Mouse (Mus musculus) neural tube, embryonic 11.5 days (tissue): ENCODE data around the gene Ppp4r1. TPM values are rescaled to one million over a fixed set of nuclear protein-coding genes. Genes with fewer than 3 reads are reported as not detected.
A peak's percentile ranks its signal among the peaks of the same experiment; 100 is the strongest.

Experiments
- ATAC-seq: fragments of 200-750 bp; cut with Nextera tagmentation; 2 replicates; pipeline ENCODE4 v1.8.0; 2017; ENCODE audit warnings: moderate number of reproducible peaks, mild to moderate bottlenecking, moderate TSS enrichment, moderate library complexity; ENCODE audit not compliant: insufficient read depth, low FRiP score, low TSS enrichment
- DNase-seq: peaks from one replicate; pipeline ENCODE4 v3.0.0-alpha.2; 2015; ENCODE audit warnings: low spot score
- H3K27ac ChIP-seq: fragments of 300-500 bp; sonication (generic); 2 replicates; pipeline ENCODE4 v1.5.1; 2014; ENCODE audit warnings: low read depth, mild to moderate bottlenecking, low read length
- H3K27me3 ChIP-seq: fragments of 300-500 bp; sonication (generic); 2 replicates; pipeline ENCODE4 v1.6.1; 2014; ENCODE audit warnings: mild to moderate bottlenecking, low read length, mixed read lengths; ENCODE audit not compliant: control insufficient read depth, insufficient read depth
- H3K36me3 ChIP-seq: fragments of 300-500 bp; sonication (generic); 2 replicates; pipeline ENCODE4 v1.6.1; 2014; ENCODE audit warnings: mild to moderate bottlenecking, low read length, moderate library complexity, mixed read lengths; ENCODE audit not compliant: control insufficient read depth, insufficient read depth
- H3K4me1 ChIP-seq: fragments of 300-500 bp; sonication (generic); 2 replicates; pipeline ENCODE4 v1.6.1; 2014; ENCODE audit warnings: low read length, mixed read lengths; ENCODE audit not compliant: control insufficient read depth, insufficient read depth
- H3K4me2 ChIP-seq: fragments of 300-500 bp; sonication (generic); 2 replicates; pipeline ENCODE4 v1.6.1; 2014; ENCODE audit warnings: low read depth, mild to moderate bottlenecking, moderate library complexity
- H3K4me3 ChIP-seq: fragments of 300-500 bp; sonication (generic); 2 replicates; pipeline ENCODE4 v1.5.1; 2014; ENCODE audit warnings: low read depth, low read length
- H3K9ac ChIP-seq: fragments of 300-500 bp; sonication (generic); 2 replicates; pipeline ENCODE4 v1.6.1; 2014; ENCODE audit warnings: mild to moderate bottlenecking, low read length
- H3K9me3 ChIP-seq: fragments of 300-500 bp; sonication (generic); 2 replicates; pipeline ENCODE4 v1.6.1; 2016; ENCODE audit warnings: low read length; ENCODE audit not compliant: control insufficient read depth
- WGBS: fragments of 180-500 bp; shearing (Covaris S2); extraction: QIAGEN DNeasy Blood & Tissue Kit; methylation state at CpG from one replicate; pipeline ENCODE4 v1.1.7; 2014; 5-methylcytosine and 5-hydroxymethylcytosine counted together
- polyA plus RNA-seq: library from polyadenylated mRNA; unstranded; fragments of >200 nt; fragmentation: Nextera tagmentation; extraction: Ambion mirVana; gene quantifications from 2 replicates; pipeline ENCODE4 v1.2.1, GENCODE M21; 2014

Gene Ppp4r1
- polyA plus RNA-seq, 1 experiment from 2014 or later: 62.2 TPM

DNA sequence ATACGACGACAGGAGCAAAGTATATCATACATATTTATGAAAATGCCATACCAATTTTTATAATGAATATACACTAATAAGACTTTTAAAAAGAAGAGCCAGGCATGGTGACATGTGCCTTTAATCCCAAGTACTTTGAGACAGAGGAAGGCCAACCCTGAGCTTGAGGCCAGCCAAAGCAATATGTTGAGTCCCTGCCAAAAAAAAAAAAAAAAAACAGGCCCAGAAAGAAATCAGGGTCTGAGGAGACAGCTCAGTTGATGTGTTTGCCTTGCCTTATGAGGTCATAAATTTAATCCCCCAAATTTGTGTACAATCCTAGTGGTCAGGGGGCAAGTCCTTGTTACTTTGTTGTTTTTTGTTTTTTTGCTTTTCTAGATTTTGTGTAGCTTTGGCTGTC is 1.4 kb upstream of the Ppp4r1 start:
- H3K4me1 ChIP-seq: peaks cover 4% of the 10 kb centered on the region
- no peak for DNase-seq
- no peaks in the 10 kb centered on the region for H3K27me3 ChIP-seq
- H3K4me2 ChIP-seq: no peak overlapping the region
- no peaks in the 10 kb centered on the region for H3K36me3 ChIP-seq
- no peaks in the 10 kb centered on the region for H3K9me3 ChIP-seq
- no peak overlapping the region for H3K27ac ChIP-seq
- ATAC-seq: no peak
- no peak overlapping the region for H3K9ac ChIP-seq
- H3K4me3 ChIP-seq: no peak overlapping the region
- 96% methylated on average over 2 of the region's 2 CpGs for WGBS

DNA sequence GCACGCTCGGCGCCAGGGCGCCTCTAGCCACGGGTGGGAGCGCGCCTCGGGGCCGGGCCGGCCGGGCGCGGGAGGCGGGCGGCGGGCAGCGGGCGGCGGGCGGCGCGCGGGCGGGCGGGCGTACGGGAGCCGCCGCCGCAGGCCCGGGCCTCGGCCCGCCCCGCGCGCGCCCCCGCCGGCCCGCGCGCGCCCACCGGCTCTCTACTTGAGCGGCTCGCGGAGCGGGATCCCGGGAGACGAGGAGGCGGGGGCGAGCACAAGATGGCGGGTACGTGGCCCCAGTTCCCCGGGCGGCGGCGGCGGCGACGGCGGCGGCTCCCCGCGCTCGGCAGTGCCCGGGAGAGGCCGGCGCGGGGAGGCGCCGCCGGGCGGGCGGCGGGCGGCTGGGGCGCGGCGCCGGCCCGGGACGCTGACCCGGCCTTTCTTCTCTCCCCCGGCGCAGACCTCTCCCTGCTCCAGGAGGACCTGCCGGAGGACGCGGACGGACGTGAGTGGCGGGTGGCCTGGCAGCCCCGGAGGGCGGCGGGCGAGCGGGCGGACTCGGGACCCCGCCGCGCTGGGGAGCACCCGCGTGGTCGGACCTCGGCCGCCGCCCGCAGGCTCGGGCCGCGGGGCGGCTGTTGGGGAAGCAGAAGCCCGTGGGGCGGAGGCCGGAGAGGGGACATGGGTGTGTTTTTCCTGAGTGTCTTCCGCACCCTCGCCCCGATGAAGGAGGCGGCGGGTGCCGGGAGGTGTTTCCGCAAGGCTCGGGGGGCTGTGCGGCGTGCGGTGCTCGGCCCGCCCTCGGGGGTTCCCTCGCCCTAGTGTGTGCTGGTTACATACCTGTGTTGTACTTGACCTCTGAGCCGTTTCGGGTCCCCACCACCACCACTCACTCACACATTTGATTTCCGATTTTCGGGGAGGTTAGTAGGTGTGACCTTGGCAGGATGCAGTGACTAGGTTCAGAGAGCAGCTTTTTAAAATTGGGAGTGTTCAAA is 1.1 kb downstream of the Ppp4r1 start:
- Histone ChIP-seq H3K4me2 (peak overlapping the region; percentile 68), H3K9ac (peak overlapping the region; percentile 95), H3K4me1 (peaks cover 4% of the 10 kb centered on the region), H3K9me3 (no peaks in the 10 kb centered on the region), H3K27ac (peak overlapping the region; percentile 99), H3K4me3 (peak overlapping the region; percentile 93), H3K27me3 (no peaks in the 10 kb centered on the region), H3K36me3 (no peaks in the 10 kb centered on the region)
- DNase-seq (peak; percentile 84), ATAC-seq (peak; percentile 59)
- WGBS: under 1% methylated on average over 74 of the region's 135 CpGs

DNA sequence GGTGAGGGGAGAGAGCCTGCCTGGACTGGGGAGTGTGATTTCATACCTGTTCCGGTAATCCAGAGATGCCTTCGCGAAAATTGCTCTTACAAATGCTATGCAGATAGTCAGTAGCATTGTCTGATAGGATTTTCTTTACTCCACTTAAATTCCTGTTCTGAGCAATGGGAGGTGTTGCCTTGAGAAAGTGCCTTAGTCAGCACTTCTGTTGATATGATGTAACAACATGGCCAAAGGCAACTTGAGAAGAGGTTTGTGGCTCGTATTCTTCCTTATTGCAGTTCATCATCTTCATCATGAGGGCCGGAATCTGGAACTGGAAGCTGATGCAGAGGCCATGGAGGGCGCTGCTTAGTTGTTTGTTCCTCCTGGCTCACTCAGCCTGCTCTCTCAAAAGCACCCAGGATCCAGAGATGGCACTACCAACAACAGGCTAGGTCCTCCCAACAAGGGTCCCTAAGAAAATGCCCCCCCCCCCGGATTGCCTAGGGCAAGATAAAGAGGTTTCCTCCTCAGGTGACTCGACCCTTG is 2.3 kb downstream of the Ppp4r1 start:
- Histone ChIP-seq H3K27me3 (no peaks in the 10 kb centered on the region), H3K9me3 (no peaks in the 10 kb centered on the region), H3K4me1 (peaks cover 4% of the 10 kb centered on the region), H3K4me3 (peak overlapping the region; percentile 93), H3K27ac (no peak overlapping the region), H3K36me3 (no peaks in the 10 kb centered on the region), H3K4me2 (peak overlapping the region; percentile 68), H3K9ac (0 out of 2 replicates have a peak overlapping the region, but pooled peaks have one; percentile 22)
- 83% methylated on average over 8 of the region's 8 CpGs for WGBS
- no peak for ATAC-seq
- no peak for DNase-seq

DNA sequence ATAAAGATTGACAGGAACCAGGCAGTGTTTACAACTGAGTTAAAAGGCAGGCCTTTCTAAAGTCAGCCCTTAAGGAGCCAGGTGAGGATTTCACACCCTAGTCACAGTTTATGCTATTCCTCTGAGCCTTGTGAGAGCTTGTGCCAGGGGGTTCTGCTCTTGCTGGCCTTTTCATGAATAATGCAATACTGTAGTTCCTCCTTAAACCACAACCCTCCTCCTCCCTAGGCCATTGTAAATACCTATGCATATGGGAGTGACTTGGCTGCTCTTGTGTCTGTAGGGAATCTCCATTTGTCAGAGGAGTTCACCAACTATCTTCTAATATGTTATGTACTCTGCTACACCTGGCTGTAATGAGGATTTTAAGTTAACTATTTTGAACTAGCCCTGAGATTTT is 3.3 kb downstream of the Ppp4r1 start:
- H3K4me3 ChIP-seq: no peak overlapping the region
- H3K9me3 ChIP-seq: no peaks in the 10 kb centered on the region
- H3K27ac ChIP-seq: no peak overlapping the region
- H3K27me3 ChIP-seq: no peaks in the 10 kb centered on the region
- H3K4me1 ChIP-seq: peaks cover 4% of the 10 kb centered on the region
- H3K36me3 ChIP-seq: no peaks in the 10 kb centered on the region
- DNase-seq (no peak), ATAC-seq (no peak)
- H3K4me2 ChIP-seq: no peak overlapping the region
- H3K9ac ChIP-seq: no peak overlapping the region

DNA sequence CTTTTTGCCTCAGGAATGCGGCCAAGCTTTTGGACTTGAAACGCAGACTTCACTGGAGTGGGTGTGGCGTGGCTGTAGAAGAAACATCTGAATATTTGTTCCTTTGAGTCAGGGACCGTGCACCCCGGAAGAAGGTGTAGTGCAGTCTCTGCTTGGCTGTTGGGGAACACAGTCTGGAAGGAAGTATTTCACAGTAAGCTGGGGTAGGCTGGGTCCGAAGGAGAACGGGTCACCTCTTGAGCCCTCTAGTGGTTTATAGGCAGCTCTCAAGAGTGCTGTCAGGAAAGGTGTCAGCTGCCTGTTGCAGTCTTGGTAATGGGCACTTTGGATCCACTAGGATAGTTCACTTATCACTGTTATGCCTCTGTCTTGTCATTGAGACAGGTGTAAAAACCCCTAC is 3.9 kb downstream of the Ppp4r1 start:
- DNase-seq: no peak
- no peak for ATAC-seq
- peaks cover 4% of the 10 kb centered on the region for H3K4me1 ChIP-seq
- H3K36me3 ChIP-seq: no peaks in the 10 kb centered on the region
- 88% methylated on average over 7 of the region's 7 CpGs for WGBS
- no peak overlapping the region for H3K9ac ChIP-seq
- no peaks in the 10 kb centered on the region for H3K27me3 ChIP-seq
- H3K9me3 ChIP-seq: no peaks in the 10 kb centered on the region
- no peak overlapping the region for H3K4me2 ChIP-seq
- no peak overlapping the region for H3K27ac ChIP-seq
- no peak overlapping the region for H3K4me3 ChIP-seq

DNA sequence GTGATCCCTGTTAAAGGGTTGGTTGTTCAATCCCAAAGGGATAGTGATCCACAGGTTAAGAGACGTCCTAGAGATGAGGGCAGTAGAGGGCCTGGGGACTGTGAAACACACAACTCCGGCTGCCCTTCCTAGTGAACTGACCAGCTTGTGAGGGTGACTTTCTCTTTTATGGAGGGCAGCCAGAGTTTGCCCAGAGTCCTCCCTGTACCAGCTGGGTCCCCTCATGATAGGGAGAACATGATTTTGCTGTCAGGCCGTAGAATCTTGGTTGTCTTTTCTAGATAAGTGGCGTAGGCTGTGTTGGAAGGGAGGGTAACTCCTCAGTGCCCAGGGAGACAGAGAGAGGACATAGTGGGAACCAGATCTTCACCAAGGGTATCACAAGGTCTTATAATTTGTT is 4.9 kb downstream of the Ppp4r1 start:
- H3K9me3 ChIP-seq: no peaks in the 10 kb centered on the region
- no peak for DNase-seq

DNA sequence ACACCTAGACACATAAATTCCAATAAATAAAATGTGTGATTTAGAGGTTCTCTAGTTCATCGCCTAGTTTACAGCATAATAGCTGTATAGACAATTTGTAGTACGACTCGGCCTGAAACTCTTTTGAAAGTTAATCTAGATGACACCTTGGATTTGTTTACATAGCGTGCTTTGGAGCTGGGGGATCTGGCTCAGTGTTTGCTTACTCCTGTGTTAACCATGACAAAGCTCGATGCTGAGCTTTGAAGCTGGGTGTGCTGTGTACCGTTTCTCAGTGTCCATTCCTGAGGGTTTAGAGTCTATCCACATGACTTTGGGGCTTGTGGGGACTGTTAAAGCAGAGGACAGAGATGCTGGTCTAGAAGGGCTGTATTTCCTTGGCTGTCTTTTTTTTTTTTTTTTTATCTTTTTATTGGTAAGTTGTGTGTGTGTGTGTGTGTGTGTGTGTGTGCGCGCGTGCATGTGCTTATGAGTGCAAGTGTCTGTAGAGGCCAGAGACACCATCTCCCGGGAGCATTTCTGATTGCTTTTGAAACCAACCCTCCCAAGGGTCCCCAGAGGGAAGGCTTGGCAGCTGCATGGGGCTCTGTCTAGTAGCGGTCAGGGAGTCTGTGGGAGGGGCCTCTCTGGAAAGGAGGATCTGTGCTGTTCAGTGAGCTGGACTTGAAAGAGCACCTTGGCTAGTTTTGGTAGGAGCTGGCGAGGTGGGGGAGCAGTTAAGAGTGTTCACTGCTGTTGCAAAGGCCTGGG is 6.3 kb downstream of the Ppp4r1 start:
- H3K4me2 ChIP-seq: no peak overlapping the region
- no peaks in the 10 kb centered on the region for H3K36me3 ChIP-seq
- WGBS: 79% methylated on average over 12 of the region's 12 CpGs
- no peak overlapping the region for H3K9ac ChIP-seq
- no peaks in the 10 kb centered on the region for H3K27me3 ChIP-seq
- peaks cover 4% of the 10 kb centered on the region for H3K4me1 ChIP-seq
- no peak for DNase-seq
- no peak overlapping the region for H3K27ac ChIP-seq
- no peak for ATAC-seq
- no peaks in the 10 kb centered on the region for H3K9me3 ChIP-seq
- H3K4me3 ChIP-seq: no peak overlapping the region

More for the DNA sequence above, 4.9 kb downstream of the Ppp4r1 start:
- no peak overlapping the region for H3K4me2 ChIP-seq
- H3K27ac ChIP-seq: no peak overlapping the region
- no peaks in the 10 kb centered on the region for H3K36me3 ChIP-seq
- no peaks in the 10 kb centered on the region for H3K27me3 ChIP-seq
- ATAC-seq: no peak
- H3K4me1 ChIP-seq: peaks cover 4% of the 10 kb centered on the region
- no peak overlapping the region for H3K9ac ChIP-seq
- no peak overlapping the region for H3K4me3 ChIP-seq
- 95% methylated on average over 4 of the region's 4 CpGs for WGBS

DNA sequence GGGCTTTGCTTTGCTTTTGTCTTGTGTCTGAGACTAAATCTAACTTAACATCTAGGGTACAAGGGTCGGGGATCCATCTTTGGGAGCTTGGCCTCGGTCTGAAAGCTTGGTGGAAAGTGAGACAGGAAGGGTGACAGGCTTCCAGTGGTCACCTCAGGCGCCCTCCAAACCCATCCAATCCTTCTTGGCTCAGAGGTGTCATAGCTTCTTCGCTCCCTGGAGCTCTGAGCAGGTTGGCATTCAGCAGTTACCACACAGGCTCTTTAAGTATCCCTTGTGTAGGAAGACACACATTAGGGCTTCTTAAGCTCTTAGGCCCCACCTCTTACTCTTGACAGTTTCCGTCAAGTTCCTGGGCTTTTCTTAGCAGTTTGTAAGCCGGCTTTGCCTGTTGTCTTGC is 7.2 kb downstream of the Ppp4r1 start:
- WGBS: 94% methylated on average over 6 of the region's 6 CpGs
- no peaks in the 10 kb centered on the region for H3K9me3 ChIP-seq
- H3K9ac ChIP-seq: no peak overlapping the region
- no peak overlapping the region for H3K27ac ChIP-seq
- H3K27me3 ChIP-seq: no peaks in the 10 kb centered on the region
- no peak overlapping the region for H3K4me2 ChIP-seq
- H3K4me3 ChIP-seq: no peak overlapping the region
- peaks cover 1% of the 10 kb centered on the region for H3K4me1 ChIP-seq
- DNase-seq: no peak
- ATAC-seq: no peak
- no peaks in the 10 kb centered on the region for H3K36me3 ChIP-seq
